Mouse (Mus musculus): ENCODE measurements around the gene Cep57l1.

GRCm38 (mm10) chr10:41719587-41719986 is 90.1 kb downstream of the Cep57l1 start:
- TF ChIP-seq POLR2A (IDR thresholded peaks at IDR 0.05; ENCODE audit: borderline replicate concordance, extremely low read depth, insufficient read depth, insufficient read length, poor library complexity, severe bottlenecking): no peak
- no peak for TF ChIP-seq CTCF (IDR thresholded peaks at IDR 0.05; ENCODE audit: borderline replicate concordance, extremely low read depth, insufficient read depth, insufficient read length)
